Mouse (Mus musculus) thymus, postnatal 10 days (tissue): Measurements from ENCODE around the gene Nfkbil1.

Source experiments
- DNase-seq, 2 experiments: peaks; one replicate each; pipeline ENCODE4 v3.0.0; 2021; ENCODE audit warnings: low spot score in 2 of 2

Nfkbil1 gene

GRCm38 (mm10) chr17:35235614-35236389 lies at the start of gene Nfkbil1:
TSS of gene Nfkbil1 (minus strand) at chr17:35235792.
- peak; percentile 81 to 85 for DNase-seq

GRCm38 (mm10) chr17:35280276-35280675 lies 44.7 kb upstream of the Nfkbil1 start:
- DNase-seq: no peak

- DNase-seq: no peak
Measured at GRCm38 (mm10) chr17:35278957-35279688, 43.5 kb upstream of the Nfkbil1 start.

- DNase-seq: no peak
Measured at GRCm38 (mm10) chr17:35278049-35278448, 42.5 kb upstream of the Nfkbil1 start.

- no peak for DNase-seq
Measured at GRCm38 (mm10) chr17:35276304-35276864, 40.8 kb upstream of the Nfkbil1 start.

- peak; percentile 60 to 89 for DNase-seq
Measured at GRCm38 (mm10) chr17:35274770-35275169, 39.2 kb upstream of the Nfkbil1 start.

- DNase-seq: no peak
Measured at GRCm38 (mm10) chr17:35272249-35272648, 36.7 kb upstream of the Nfkbil1 start.

- no peak for DNase-seq
Measured at GRCm38 (mm10) chr17:35269653-35270347, 34.2 kb upstream of the Nfkbil1 start.

- no peak for DNase-seq
Measured at GRCm38 (mm10) chr17:35267399-35268086, 32.0 kb upstream of the Nfkbil1 start.

GRCm38 (mm10) chr17:35263523-35263883 lies 27.9 kb upstream of the Nfkbil1 start:
- DNase-seq: no peak

GRCm38 (mm10) chr17:35262664-35263522 lies 27.3 kb upstream of the Nfkbil1 start, which contains the start of gene H2-D1:
TSS of gene H2-D1 (plus strand) at chr17:35262730.
- DNase-seq: peak; percentile 92 to 98

- no peak for DNase-seq
Measured at GRCm38 (mm10) chr17:35261651-35262050, 26.1 kb upstream of the Nfkbil1 start.

GRCm38 (mm10) chr17:35259621-35260020 lies 24.0 kb upstream of the Nfkbil1 start:
- DNase-seq: no peak

GRCm38 (mm10) chr17:35258492-35259478 lies 23.2 kb upstream of the Nfkbil1 start:
- DNase-seq: no peak

- DNase-seq: peak; percentile 88 to 94
Measured at GRCm38 (mm10) chr17:35257824-35258491, 22.4 kb upstream of the Nfkbil1 start.

- DNase-seq: no peak
Measured at GRCm38 (mm10) chr17:35257378-35257777, 21.8 kb upstream of the Nfkbil1 start.

GRCm38 (mm10) chr17:35255704-35256103 lies 20.1 kb upstream of the Nfkbil1 start:
- no peak for DNase-seq

GRCm38 (mm10) chr17:35255301-35255700 lies 19.7 kb upstream of the Nfkbil1 start:
- no peak for DNase-seq
